Mouse (Mus musculus) neural tube, embryonic 12.5 days (tissue): ENCODE results near the gene Serpina9. TPM values are rescaled to one million over a fixed set of nuclear protein-coding genes. Genes with fewer than 3 reads are reported as not detected.

Source experiments
- ATAC-seq: fragments of 200-750 bp; cut with Nextera tagmentation; 2 replicates; pipeline ENCODE4 v1.8.0; 2017; ENCODE audit warnings: low read depth, mild to moderate bottlenecking, moderate TSS enrichment, moderate library complexity; ENCODE audit not compliant: low FRiP score
- H3K27ac ChIP-seq: fragments of 300-500 bp; sonication (generic); 2 replicates; pipeline ENCODE4 v1.5.1; 2016
- H3K27me3 ChIP-seq: fragments of 300-500 bp; sonication (generic); replicated peaks from 2 replicates; pipeline ENCODE4 v1.6.1; 2016; ENCODE audit warnings: mild to moderate bottlenecking
- H3K36me3 ChIP-seq: fragments of 300-500 bp; sonication (generic); 2 replicates; pipeline ENCODE4 v1.6.1; 2016; ENCODE audit warnings: mild to moderate bottlenecking
- H3K4me1 ChIP-seq: fragments of 300-500 bp; sonication (generic); 2 replicates; pipeline ENCODE4 v1.6.1; 2016
- H3K4me2 ChIP-seq: fragments of 300-500 bp; sonication (generic); replicated peaks from 2 replicates; pipeline ENCODE4 v1.6.1; 2016; ENCODE audit warnings: mild to moderate bottlenecking
- H3K4me3 ChIP-seq: fragments of 300-500 bp; sonication (generic); 2 replicates; pipeline ENCODE4 v1.5.1; 2016
- H3K9ac ChIP-seq: fragments of 300-500 bp; sonication (generic); 2 replicates; pipeline ENCODE4 v1.6.1; 2016; ENCODE audit warnings: mild to moderate bottlenecking
- H3K9me3 ChIP-seq: fragments of 300-500 bp; sonication (generic); 2 replicates; pipeline ENCODE4 v1.6.1; 2016; ENCODE audit warnings: mild to moderate bottlenecking
- WGBS: fragments of 180-500 bp; shearing (Covaris S2); methylation state at CpG from one replicate; pipeline ENCODE4 v1.1.7; 2016; 5-methylcytosine and 5-hydroxymethylcytosine counted together
- polyA plus RNA-seq: library from polyadenylated mRNA; unstranded; fragments of >200 nt; fragmentation: Nextera tagmentation; extraction: Ambion mirVana; gene quantifications from 2 replicates; pipeline ENCODE4 v1.2.1, GENCODE M21; 2016

Gene Serpina9
- polyA plus RNA-seq, 1 experiment from 2014 or later = not detected

DNA sequence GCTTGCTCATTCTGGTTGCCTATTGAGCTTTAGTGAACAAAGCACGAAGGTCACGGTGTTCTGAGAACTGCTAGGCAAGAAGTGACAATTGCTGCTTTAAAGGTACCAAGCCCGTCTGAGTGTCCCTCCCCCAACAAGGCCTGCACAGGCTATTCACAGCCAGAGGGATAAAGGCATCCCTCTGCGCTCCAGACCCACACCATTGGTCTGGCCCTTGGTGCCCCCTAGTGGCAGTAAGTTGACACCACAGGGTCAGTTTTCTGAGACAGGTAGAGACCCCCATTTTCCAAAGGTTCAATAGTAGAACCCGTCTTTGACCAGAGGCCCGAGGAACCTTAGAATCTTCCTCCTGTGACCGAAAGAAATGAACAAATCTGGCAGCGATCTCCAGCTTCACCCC lies 16.4 kb upstream of the Serpina9 start:
- Histone ChIP-seq H3K9ac (no peak overlapping the region), H3K4me2 (no peak overlapping the region), H3K4me3 (no peak overlapping the region), H3K4me1 (no peaks in the 10 kb centered on the region), H3K9me3 (no peaks in the 10 kb centered on the region), H3K27ac (no peak overlapping the region), H3K27me3 (no peaks in the 10 kb centered on the region), H3K36me3 (no peaks in the 10 kb centered on the region)
- WGBS = 45% methylated on average over 8 of the region's 8 CpGs
- ATAC-seq = no peak

DNA sequence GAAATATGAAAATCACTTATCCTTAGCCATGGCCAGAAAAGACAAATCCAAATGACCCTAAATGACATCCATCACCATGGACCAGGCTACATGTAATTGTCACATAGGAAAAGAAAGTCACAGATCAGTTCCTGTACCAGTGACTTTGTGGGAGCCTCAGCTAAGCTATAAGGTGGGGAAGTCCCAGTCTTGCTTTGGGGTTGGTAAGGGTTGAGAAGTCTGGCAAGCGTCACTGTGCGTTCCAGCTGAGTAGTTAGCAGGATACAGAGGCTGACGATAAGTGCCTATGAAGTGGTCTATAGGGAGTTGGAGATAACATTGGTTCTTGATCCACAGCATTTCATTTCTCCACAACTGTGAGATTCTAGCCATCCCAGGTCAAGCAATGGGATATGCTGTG lies 1.7 kb upstream of the Serpina9 start:
- no peaks in the 10 kb centered on the region for H3K36me3 ChIP-seq
- no peak for ATAC-seq
- H3K27ac ChIP-seq = no peak overlapping the region
- WGBS = 87% methylated on average over 3 of the region's 3 CpGs
- H3K9ac ChIP-seq = no peak overlapping the region
- H3K4me3 ChIP-seq = no peak overlapping the region
- no peak overlapping the region for H3K4me2 ChIP-seq
- H3K4me1 ChIP-seq = no peaks in the 10 kb centered on the region
- peaks cover 10% of the 10 kb centered on the region; the same call in 1 of the 2 replicates for H3K9me3 ChIP-seq
- H3K27me3 ChIP-seq = no peaks in the 10 kb centered on the region

GRCm38 (mm10) chr12:104004689-104005088 lies 8.9 kb downstream of the Serpina9 start:
- H3K27me3 ChIP-seq = no peaks in the 10 kb centered on the region
- H3K4me3 ChIP-seq = no peak overlapping the region
- WGBS = 78% methylated on average over 5 of the region's 5 CpGs
- ATAC-seq = no peak
- no peaks in the 10 kb centered on the region for H3K4me1 ChIP-seq
- H3K9ac ChIP-seq = no peak overlapping the region
- H3K9me3 ChIP-seq = no peaks in the 10 kb centered on the region
- H3K36me3 ChIP-seq = no peaks in the 10 kb centered on the region
- H3K4me2 ChIP-seq = no peak overlapping the region
- no peak overlapping the region for H3K27ac ChIP-seq

- Histone ChIP-seq H3K27me3 (no peaks in the 10 kb centered on the region), H3K36me3 (no peaks in the 10 kb centered on the region), H3K4me3 (no peak overlapping the region), H3K27ac (no peak overlapping the region), H3K9ac (no peak overlapping the region), H3K9me3 (no peaks in the 10 kb centered on the region), H3K4me1 (no peaks in the 10 kb centered on the region), H3K4me2 (no peak overlapping the region)
- 78% methylated on average over 4 of the region's 4 CpGs for WGBS
- ATAC-seq = no peak
Measured at GRCm38 (mm10) chr12:104003238-104003612, 10.3 kb downstream of the Serpina9 start.

GRCm38 (mm10) chr12:104002569-104003237 lies 10.9 kb downstream of the Serpina9 start:
- ATAC-seq = no peak
- 84% methylated on average over 10 of the region's 10 CpGs for WGBS
- no peak overlapping the region for H3K9ac ChIP-seq

DNA sequence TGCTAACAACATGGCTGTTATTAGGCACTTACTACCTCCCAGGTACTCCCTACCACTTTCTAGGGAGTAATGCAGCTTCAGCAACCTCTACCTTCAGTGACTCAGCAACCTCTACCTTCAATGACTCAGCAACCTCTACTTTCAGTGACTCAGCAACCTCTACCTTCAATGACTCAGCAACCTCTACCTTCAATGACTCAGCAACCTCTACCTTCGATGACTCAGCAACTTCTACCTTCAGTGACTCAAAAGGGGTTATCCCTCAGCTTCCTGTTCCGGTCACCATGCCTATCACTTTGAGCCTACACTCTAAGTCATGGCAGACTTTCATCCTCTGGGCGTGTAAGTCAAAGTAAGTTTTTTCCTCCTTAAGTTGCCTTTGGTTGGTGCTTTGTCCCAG lies 13.0 kb downstream of the Serpina9 start:
- Histone ChIP-seq H3K27me3 (no peaks in the 10 kb centered on the region), H3K9ac (no peak overlapping the region), H3K4me3 (no peak overlapping the region), H3K27ac (no peak overlapping the region), H3K36me3 (no peaks in the 10 kb centered on the region), H3K9me3 (no peaks in the 10 kb centered on the region), H3K4me2 (no peak overlapping the region), H3K4me1 (no peaks in the 10 kb centered on the region)
- WGBS = 93% methylated on average over 3 of the region's 3 CpGs
- ATAC-seq = no peak

More at GRCm38 (mm10) chr12:104002569-104003237, 10.9 kb downstream of the Serpina9 start:
- Histone ChIP-seq H3K36me3 (no peaks in the 10 kb centered on the region), H3K4me3 (no peak overlapping the region), H3K27me3 (no peaks in the 10 kb centered on the region), H3K27ac (no peak overlapping the region), H3K4me1 (no peaks in the 10 kb centered on the region), H3K4me2 (no peak overlapping the region), H3K9me3 (no peaks in the 10 kb centered on the region)

GRCm38 (mm10) chr12:103999611-104000010 lies 13.9 kb downstream of the Serpina9 start:
- Histone ChIP-seq H3K4me2 (no peak overlapping the region), H3K36me3 (no peaks in the 10 kb centered on the region), H3K27me3 (no peaks in the 10 kb centered on the region), H3K27ac (no peak overlapping the region), H3K4me3 (no peak overlapping the region), H3K4me1 (no peaks in the 10 kb centered on the region), H3K9ac (no peak overlapping the region), H3K9me3 (no peaks in the 10 kb centered on the region)
- WGBS = 65% methylated on average over 8 of the region's 8 CpGs
- ATAC-seq = no peak

DNA sequence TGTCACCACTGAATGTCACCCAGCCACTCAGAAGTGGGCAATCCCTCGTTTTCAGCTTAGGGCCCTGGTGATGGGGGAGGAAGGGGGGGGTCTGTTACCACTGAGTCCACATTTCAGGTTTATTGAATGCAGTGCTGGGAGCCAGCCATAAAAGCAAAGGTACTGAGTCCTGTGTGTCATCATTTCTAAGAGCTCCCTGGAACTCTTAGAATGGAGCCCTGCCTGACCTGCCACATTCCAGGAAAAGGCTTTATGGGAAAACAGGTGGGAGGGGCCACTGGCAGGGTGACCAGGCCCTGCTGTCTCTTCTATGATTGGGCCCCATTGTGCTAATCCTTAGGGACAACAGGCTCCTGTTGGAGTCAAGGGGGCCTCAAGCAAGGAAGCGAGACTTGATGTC lies 17.0 kb downstream of the Serpina9 start:
- no peak overlapping the region for H3K4me3 ChIP-seq
- H3K4me1 ChIP-seq = no peaks in the 10 kb centered on the region
- no peak overlapping the region for H3K4me2 ChIP-seq
- no peak overlapping the region for H3K27ac ChIP-seq
- no peaks in the 10 kb centered on the region for H3K27me3 ChIP-seq
- no peak for ATAC-seq
- no peak overlapping the region for H3K9ac ChIP-seq
- H3K9me3 ChIP-seq = no peaks in the 10 kb centered on the region
- H3K36me3 ChIP-seq = no peaks in the 10 kb centered on the region
- 65% methylated on average over 2 of the region's 2 CpGs for WGBS

DNA sequence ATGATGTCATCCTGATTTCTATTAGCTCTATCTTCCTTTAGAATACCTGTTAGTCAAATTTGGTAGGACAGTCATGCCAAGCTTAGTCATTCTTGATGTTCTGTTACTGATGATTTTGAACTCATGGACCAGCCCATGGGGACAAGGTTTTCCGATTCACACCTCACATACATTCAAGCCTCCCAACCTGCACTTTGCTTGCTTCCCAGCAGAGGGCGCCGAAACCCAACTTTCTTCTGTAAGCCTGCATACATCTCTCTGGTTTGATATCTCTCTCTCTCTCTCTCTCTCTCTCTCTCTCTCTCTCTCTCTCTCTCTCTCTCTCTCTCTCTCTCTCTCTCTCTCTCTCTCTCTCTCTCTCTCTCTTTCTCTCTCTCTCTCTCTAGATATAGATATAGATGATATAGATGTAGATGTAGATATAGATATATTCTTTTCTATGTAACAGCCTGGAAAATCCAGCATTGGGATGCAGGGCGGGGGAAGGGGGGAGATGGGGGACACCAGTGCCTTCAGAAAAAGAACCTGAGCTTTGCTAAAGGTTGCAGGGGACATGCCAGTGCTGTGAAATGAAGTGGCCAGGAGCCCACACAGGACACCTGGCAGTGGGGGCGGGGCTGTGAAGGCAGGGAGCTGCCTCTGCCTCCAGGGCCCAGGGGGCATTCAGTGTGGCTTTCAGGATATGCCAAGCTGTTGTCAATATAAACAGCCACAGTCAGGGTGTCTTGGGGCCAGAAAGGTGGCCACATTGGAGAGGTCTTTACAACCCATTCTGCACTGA lies 18.1 kb downstream of the Serpina9 start:
- peak; percentile 54; the same call in 1 of the 2 replicates for ATAC-seq
- no peak overlapping the region for H3K27ac ChIP-seq
- H3K9ac ChIP-seq = no peak overlapping the region
- H3K36me3 ChIP-seq = no peaks in the 10 kb centered on the region
- no peak overlapping the region for H3K4me3 ChIP-seq
- no peaks in the 10 kb centered on the region for H3K9me3 ChIP-seq
- 47% methylated on average over 5 of the region's 5 CpGs for WGBS
- no peaks in the 10 kb centered on the region for H3K4me1 ChIP-seq
- no peaks in the 10 kb centered on the region for H3K27me3 ChIP-seq
- no peak overlapping the region for H3K4me2 ChIP-seq

DNA sequence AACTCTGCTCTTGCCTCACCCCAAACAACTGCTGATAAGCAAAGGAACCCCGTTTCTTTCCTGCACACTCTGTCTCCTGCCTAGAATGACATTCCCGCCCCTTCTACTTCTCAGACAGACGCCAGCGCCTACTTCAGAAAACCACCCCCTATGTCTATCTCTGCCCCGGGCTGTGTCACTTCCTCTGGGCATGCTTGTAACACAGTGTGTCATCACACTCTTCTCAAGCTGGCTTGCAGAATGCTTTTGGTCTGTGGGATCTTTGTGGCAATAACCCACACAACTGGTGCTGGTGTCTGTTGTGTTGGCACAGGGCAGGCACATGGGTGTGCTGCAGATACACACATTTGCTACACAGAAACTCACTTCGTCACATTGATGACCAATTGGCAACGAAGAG lies 20.6 kb downstream of the Serpina9 start:
- Histone ChIP-seq H3K4me1 (no peaks in the 10 kb centered on the region), H3K36me3 (no peaks in the 10 kb centered on the region), H3K27ac (no peak overlapping the region), H3K4me2 (no peak overlapping the region), H3K4me3 (no peak overlapping the region), H3K9me3 (no peaks in the 10 kb centered on the region), H3K9ac (no peak overlapping the region), H3K27me3 (no peaks in the 10 kb centered on the region)
- WGBS = 75% methylated on average over 7 of the region's 7 CpGs
- no peak for ATAC-seq

DNA sequence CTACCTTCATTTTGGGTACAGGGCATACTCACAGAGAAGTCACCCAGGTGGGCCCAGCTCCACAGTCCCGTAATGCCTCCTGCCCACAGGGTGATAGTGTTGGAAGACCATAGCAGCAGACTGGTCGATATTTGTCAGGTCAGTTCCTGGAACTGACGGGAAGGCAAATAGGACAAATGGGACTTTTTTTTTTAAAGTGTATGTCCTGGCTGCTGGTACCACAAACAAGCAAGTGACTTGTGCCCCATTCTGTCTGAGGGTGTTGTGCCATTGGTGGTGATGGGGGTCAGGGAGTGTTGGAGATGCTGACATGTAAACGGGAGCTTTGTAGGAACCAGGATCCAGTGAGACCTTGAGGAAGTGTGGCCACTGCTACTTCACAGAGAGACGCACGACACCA lies 23.7 kb downstream of the Serpina9 start, which contains the start of gene Serpina11:
Serpina11 (minus strand) TSS at position 101 of the 400 bp plus-strand sequence.
- H3K9me3 ChIP-seq = no peaks in the 10 kb centered on the region
- no peak within 1 kb of the TSS for H3K4me2 ChIP-seq
- WGBS = 95% methylated on average over 6 of the region's 6 CpGs
- H3K4me3 ChIP-seq = no peak within 1 kb of the TSS
- no peaks in the 10 kb centered on the region for H3K4me1 ChIP-seq
- no peak within 1 kb of the TSS for H3K9ac ChIP-seq
- no peak within 1 kb of the TSS for H3K27ac ChIP-seq
- no peaks in the 10 kb centered on the region for H3K27me3 ChIP-seq
- no peak for ATAC-seq
- no peaks in the 10 kb centered on the region for H3K36me3 ChIP-seq

GRCm38 (mm10) chr12:103989514-103989767 lies 24.1 kb downstream of the Serpina9 start:
- H3K36me3 ChIP-seq = no peaks in the 10 kb centered on the region
- 70% methylated on average over 2 of the region's 2 CpGs for WGBS
- no peaks in the 10 kb centered on the region for H3K27me3 ChIP-seq
- no peak overlapping the region for H3K4me3 ChIP-seq
- no peak overlapping the region for H3K27ac ChIP-seq
- no peak overlapping the region for H3K9ac ChIP-seq
- H3K9me3 ChIP-seq = no peaks in the 10 kb centered on the region
- no peaks in the 10 kb centered on the region for H3K4me1 ChIP-seq
- ATAC-seq = no peak
- no peak overlapping the region for H3K4me2 ChIP-seq
